Mouse (Mus musculus) ES-E14 (cell line): ENCODE data around the gene Ccdc88b. TPM values are rescaled to one million over a fixed set of nuclear protein-coding genes. Genes with fewer than 3 reads are reported as not detected.

Experiments
- DNase-seq: peaks from one replicate; pipeline ENCODE4 v3.0.0-alpha.2; 2013; ENCODE audit warnings: low read depth, low spot score
- H3K27ac ChIP-seq: 2 replicates; pipeline ENCODE4 v1.5.1; 2012; ENCODE audit warnings: low read depth, mild to moderate bottlenecking, low read length, moderate library complexity, mixed read lengths; ENCODE audit not compliant: poor library complexity, insufficient read depth, severe bottlenecking
- H3K36me3 ChIP-seq: 2 replicates; pipeline ENCODE4 v1.6.1; 2012; ENCODE audit warnings: mild to moderate bottlenecking, low read length, moderate library complexity, mixed read lengths; ENCODE audit not compliant: control insufficient read depth, poor library complexity, insufficient read depth, severe bottlenecking
- H3K4me1 ChIP-seq, 2 experiments: fragments of 150-350 bp in 1 of 2; sonication (generic) in 1 of 2; 2 replicates each; pipeline ENCODE4 v1.6.1; 2012; ENCODE audit warnings: low read length in 2 of 2, mild to moderate bottlenecking in 1 of 2, mixed read lengths in 1 of 2; ENCODE audit not compliant: control insufficient read depth in 2 of 2, insufficient read depth in 2 of 2, poor library complexity in 1 of 2
- H3K4me3 ChIP-seq, 2 experiments: fragments of 150-350 bp in 1 of 2; sonication (generic) in 1 of 2; 2 replicates each; pipeline ENCODE4 v1.5.1; 2012; ENCODE audit warnings: low read length in 2 of 2, low read depth in 1 of 2, mild to moderate bottlenecking in 1 of 2, mixed read lengths in 1 of 2; ENCODE audit not compliant: insufficient read depth in 1 of 2, poor library complexity in 1 of 2, severe bottlenecking in 1 of 2
- H3K9ac ChIP-seq: 2 replicates; pipeline ENCODE4 v1.6.1; 2012; ENCODE audit warnings: low read depth, mild to moderate bottlenecking, low read length, mixed read lengths; ENCODE audit not compliant: poor library complexity, insufficient read depth, severe bottlenecking
- H3K9me3 ChIP-seq: fragments of 150-350 bp; sonication (generic); 2 replicates; pipeline ENCODE4 v1.6.1; 2012; ENCODE audit warnings: low read depth, mild to moderate bottlenecking, low read length; ENCODE audit not compliant: control insufficient read depth, insufficient read depth
- CHD2 ChIP-seq: IDR thresholded peaks from 2 replicates; pipeline ENCODE4 v1.6.1; 2014; ENCODE audit warnings: mild to moderate bottlenecking, low read depth, low read length, inconsistent platforms
- HCFC1 ChIP-seq: IDR thresholded peaks from 2 replicates; pipeline ENCODE4 v1.6.1; 2012; ENCODE audit warnings: low read length, inconsistent platforms, borderline replicate concordance; ENCODE audit not compliant: insufficient read depth
- MAFK ChIP-seq: IDR thresholded peaks from 2 replicates; pipeline ENCODE4 v1.6.1; 2014; ENCODE audit warnings: mild to moderate bottlenecking, low read depth, low read length, inconsistent platforms; ENCODE audit not compliant: insufficient read depth
- ZC3H11A ChIP-seq: IDR thresholded peaks from 2 replicates; pipeline ENCODE4 v1.6.1; 2012; ENCODE audit warnings: low read depth, mild to moderate bottlenecking, inconsistent platforms, low read length, borderline replicate concordance
- ZNF384 ChIP-seq: IDR thresholded peaks from 2 replicates; pipeline ENCODE4 v1.6.1; 2012; ENCODE audit warnings: low read depth, low read length, inconsistent platforms
- in situ Hi-C, 2 experiments: fragments of 600-800 bp; cut with MboI; formaldehyde crosslinking; loops; one replicate each; pipeline ENCODE4 v1.15.1; 2025; ENCODE audit warnings: low sequenced_read_pairs in 2 of 2, inconsistent platforms in 1 of 2; ENCODE audit not compliant: unreplicated experiment in 2 of 2
- total RNA-seq: library from RNA; depleted of rRNA; stranded (reverse); fragments of 300-350 nt; gene quantifications from 2 replicates; pipeline ENCODE4 v1.2.3, GENCODE M21; 2012

Gene Ccdc88b
- total RNA-seq, 1 experiment: 2.7 TPM

DNA sequence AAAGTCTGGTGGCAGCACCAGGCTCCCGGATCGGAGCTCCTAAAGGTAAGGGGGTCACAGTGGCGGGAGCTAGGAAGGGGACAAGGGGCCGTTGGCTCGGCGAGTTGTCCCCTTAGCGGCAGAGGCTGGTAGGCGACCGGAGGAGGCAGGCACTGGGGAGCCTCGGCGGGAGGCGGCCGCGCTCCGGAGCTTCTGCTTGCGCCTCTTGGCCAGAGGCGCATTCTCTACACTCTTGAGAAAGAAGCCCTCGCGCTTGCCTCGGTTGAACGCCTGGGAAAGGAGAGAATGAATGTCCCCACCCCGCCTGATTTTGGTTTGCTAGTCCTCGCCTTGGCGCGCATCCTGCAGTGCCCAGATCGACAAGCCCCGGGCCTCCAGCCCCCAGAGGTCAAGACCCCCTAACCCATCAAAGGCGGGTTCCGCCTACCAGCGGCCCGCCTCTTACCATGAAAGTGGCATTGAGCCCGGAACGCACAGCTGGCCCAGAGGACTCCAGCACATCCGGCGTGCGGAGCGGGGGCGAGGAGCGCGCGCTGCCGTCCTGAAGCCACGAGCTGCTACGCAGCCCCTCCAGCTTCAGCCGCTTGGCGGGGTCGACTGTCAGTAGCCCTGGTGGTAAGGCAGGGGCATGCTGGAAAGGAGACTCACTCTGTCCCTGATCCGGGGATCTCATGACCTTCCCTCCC is 28.0 kb downstream of the Ccdc88b start:
- no peak for DNase-seq
- no peak overlapping the region for H3K27ac ChIP-seq
- peak overlapping the region; percentile 31 to 62 for H3K4me3 ChIP-seq
- no peaks in the 10 kb centered on the region for H3K9me3 ChIP-seq
- H3K4me1 ChIP-seq: peaks cover 0 to 18% of the 10 kb centered on the region in 2 experiments; a peak in 3 of 4 replicates
- in situ Hi-C loops: no loop called here
- TF ChIP-seq HCFC1 (no peak), ZC3H11A (no peak), ZNF384 (no peak), MAFK (no peak), CHD2 (no peak)
- H3K9ac ChIP-seq: peak overlapping the region; percentile 22; the same call in 1 of the 2 replicates
- peaks cover 3% of the 10 kb centered on the region; the same call in 1 of the 2 replicates for H3K36me3 ChIP-seq

DNA sequence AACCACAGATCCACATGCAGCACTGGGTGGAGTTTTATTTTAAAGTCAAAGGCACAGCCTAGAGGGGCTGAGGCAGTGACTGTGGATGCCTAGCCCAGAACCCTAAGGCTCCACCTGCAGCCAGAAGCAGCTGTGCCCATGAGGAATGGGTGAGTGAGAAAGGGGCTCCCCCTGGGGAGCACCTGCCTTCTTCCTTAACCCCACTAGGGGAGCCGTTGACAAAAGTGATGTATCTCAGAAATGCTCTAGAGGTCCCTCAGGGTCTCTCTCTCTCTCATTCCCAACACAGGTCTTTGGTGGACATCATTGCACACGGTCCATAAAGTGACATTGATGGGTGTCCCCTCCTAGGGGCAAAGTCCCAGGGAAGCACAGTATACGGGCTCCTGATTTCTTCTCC is 28.9 kb downstream of the Ccdc88b start:
- Histone ChIP-seq H3K9ac (no peak overlapping the region), H3K4me3 (no peak overlapping the region), H3K27ac (no peak overlapping the region), H3K4me1 (peaks cover 0 to 20% of the 10 kb centered on the region in 2 experiments; a peak in 3 of 4 replicates), H3K9me3 (no peaks in the 10 kb centered on the region), H3K36me3 (peaks cover 3% of the 10 kb centered on the region; the same call in 1 of the 2 replicates)
- no peak for DNase-seq
- no peak for TF ChIP-seq CHD2
- TF ChIP-seq MAFK: no peak
- TF ChIP-seq ZNF384: no peak
- no peak for TF ChIP-seq ZC3H11A
- in situ Hi-C loops: no loop called here

DNA sequence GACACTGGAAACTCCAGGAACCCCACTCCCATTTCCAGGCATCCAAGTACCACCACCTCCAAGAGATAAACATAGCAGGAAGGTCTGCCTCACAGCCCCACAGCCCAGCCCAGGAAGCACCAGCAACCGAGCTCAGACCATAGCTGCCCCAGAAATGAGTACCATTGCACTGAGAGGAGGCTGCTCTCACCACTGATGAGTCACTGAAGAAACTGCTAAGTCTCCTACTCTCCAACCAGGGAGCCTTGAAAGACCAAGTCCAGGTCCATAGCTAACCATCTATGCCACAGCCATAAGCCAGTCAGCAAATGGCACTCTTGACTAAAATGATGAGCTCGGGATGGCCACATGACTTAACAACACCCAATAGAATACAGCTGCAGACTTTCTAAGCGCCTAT is 31.4 kb downstream of the Ccdc88b start:
- DNase-seq: no peak
- no peak for TF ChIP-seq MAFK
- TF ChIP-seq ZNF384: no peak
- TF ChIP-seq HCFC1: no peak
- TF ChIP-seq CHD2: no peak
- TF ChIP-seq ZC3H11A: no peak
- in situ Hi-C loops: no loop called here
- H3K27ac ChIP-seq: no peak overlapping the region
- H3K36me3 ChIP-seq: no peaks in the 10 kb centered on the region
- H3K9me3 ChIP-seq: no peaks in the 10 kb centered on the region
- no peak overlapping the region for H3K4me3 ChIP-seq
- peaks cover 0 to 18% of the 10 kb centered on the region in 2 experiments; a peak in 3 of 4 replicates for H3K4me1 ChIP-seq
- H3K9ac ChIP-seq: no peak overlapping the region

DNA sequence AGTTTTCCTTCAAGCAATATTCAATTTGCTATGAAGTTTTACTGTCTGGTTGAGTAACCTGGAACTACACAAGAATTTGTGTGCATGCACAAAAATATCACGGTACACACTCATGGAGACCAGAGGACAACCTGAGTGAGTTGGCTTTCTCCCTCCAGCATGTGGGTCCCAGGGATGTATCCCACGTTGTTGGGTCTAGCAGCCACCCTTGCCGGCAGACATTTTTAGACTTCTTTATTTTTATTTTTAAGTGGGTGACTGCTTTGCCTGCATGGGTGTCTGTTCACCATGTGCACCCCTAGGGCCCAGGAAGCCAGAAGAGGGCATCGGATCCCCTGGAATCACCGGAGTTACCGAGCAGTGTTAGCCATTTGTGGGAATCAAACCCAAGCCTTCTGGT is 32.6 kb downstream of the Ccdc88b start:
- Histone ChIP-seq H3K4me1 (peaks cover 0 to 18% of the 10 kb centered on the region in 2 experiments), H3K27ac (no peak overlapping the region), H3K4me3 (no peak overlapping the region), H3K36me3 (no peaks in the 10 kb centered on the region), H3K9me3 (no peaks in the 10 kb centered on the region), H3K9ac (no peak overlapping the region)
- in situ Hi-C loops: no loop called here
- no peak for TF ChIP-seq HCFC1
- TF ChIP-seq ZNF384: no peak
- no peak for TF ChIP-seq ZC3H11A
- TF ChIP-seq MAFK: no peak
- no peak for TF ChIP-seq CHD2
- DNase-seq: no peak

DNA sequence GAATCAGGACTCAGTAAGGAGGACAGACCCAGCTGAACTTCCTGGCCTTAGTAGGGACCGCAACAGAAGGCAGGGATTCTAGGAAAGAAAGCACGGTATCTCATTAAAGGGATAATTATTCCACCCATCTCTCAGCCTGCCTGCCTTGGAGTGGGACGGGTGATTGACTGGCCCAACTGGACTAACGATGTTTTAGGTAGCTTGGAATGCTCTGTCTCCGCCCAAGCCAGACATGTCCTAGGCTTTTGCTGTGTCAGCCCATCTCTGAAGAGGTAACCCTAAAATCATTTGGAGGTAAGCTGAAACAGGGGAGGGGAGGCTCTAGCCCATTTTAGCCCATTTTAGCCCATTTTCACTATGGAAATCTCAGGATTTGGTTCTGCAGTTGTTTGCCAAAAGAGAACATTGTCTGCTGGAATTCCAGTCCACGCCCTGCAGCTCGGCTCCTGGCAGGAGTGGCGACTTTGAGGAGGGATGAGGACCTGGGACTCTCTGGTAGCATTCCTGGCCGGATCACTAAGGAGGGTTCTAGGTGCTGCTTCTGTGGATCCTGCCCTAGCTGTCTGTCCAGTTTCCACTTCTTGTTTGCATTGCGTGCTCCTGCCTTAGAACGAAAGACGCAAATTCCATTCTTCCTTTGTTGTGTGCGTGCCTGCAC is 37.3 kb downstream of the Ccdc88b start:
- no peak overlapping the region for H3K4me3 ChIP-seq
- in situ Hi-C loops: no loop called here
- H3K9me3 ChIP-seq: no peaks in the 10 kb centered on the region
- TF ChIP-seq MAFK: peak; percentile 58; the same call in 1 of the 2 replicates
- TF ChIP-seq CHD2: no peak
- H3K9ac ChIP-seq: no peak overlapping the region
- peaks cover 10 to 13% of the 10 kb centered on the region in 2 experiments; a peak in 3 of 4 replicates for H3K4me1 ChIP-seq
- no peaks in the 10 kb centered on the region for H3K36me3 ChIP-seq
- no peak for DNase-seq
- no peak overlapping the region for H3K27ac ChIP-seq
